Mouse (Mus musculus) bone marrow macrophage, adult 2 months (primary cell): ENCODE data around the gene Kmo.

Source experiments
- CTCF ChIP-seq: IDR thresholded peaks from 2 replicates; pipeline ENCODE4 v1.5.1; 2012; ENCODE audit warnings: low read depth, mild to moderate bottlenecking, low read length, moderate library complexity
- POLR2A ChIP-seq: IDR thresholded peaks from 2 replicates; pipeline ENCODE4 v1.6.1; 2012; ENCODE audit warnings: mild to moderate bottlenecking, low read depth, low read length, borderline replicate concordance

GRCm38 (mm10) chr1:175646952-175647351, 26.8 kb downstream of the Kmo start:
- TF ChIP-seq CTCF, result no peak
- no peak for TF ChIP-seq POLR2A
